Mouse (Mus musculus) testis, adult 2 months (tissue): ENCODE measurements around the gene Tiam1.

Experiments used
- CTCF ChIP-seq: fragments of 200-500 bp; IDR thresholded peaks from 2 replicates; pipeline ENCODE4 v1.5.1; 2012; ENCODE audit warnings: low read depth, mild to moderate bottlenecking, inconsistent platforms, low read length, moderate library complexity; ENCODE audit not compliant: control insufficient read depth, insufficient read depth, insufficient replicate concordance
- POLR2A ChIP-seq: fragments of 200-500 bp; IDR thresholded peaks from 2 replicates; pipeline ENCODE4 v1.6.1; 2012; ENCODE audit warnings: low read depth, mild to moderate bottlenecking, inconsistent platforms, low read length, moderate library complexity; ENCODE audit not compliant: control insufficient read depth

DNA sequence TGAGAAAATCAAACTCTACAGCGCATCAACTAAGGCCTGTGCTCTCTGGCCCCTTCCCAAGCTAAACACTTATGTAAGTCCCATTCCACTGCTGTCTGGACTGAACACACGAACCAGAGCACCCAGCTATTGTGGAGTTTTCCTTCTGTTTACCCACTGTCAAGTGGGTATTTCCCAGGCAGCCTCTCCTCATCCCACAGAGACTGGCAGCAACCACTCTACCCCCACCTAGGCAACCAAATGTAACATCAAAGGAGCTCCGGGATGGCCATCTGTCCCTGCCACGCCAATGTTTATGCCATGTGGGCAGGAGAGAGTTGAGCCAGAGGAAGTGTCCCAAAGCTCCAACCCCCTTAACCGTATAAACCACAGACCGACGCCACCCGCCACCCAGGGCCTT lies 192.8 kb downstream of the Tiam1 start:
- TF ChIP-seq POLR2A (no peak), CTCF (no peak)
